In the genomic region with DNA sequence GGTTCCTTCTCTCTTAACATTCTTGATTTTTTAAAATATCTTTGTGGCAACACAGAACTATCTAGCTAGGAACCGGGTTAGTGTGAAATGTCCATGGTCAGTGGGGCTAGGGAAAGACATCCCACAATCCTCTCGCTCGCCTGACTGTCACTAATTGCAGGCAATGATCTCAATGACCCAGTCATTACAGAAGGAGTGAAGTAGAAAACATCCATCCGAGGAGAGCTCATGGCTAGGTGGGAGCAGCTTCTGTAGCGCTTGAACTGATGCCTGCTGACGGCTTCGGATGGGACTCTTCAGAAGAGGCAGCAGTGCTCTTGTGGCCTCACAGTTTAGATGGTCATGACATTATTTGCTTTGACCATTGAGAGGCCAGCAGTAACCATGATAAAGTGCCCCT, we compare ENCODE assay signal across 21 mouse cellular contexts.
"Had no signal": no experiment of that assay in that cellular context is flagged by ENCODE, and none has a peak within 500 bp of the region (broad histone marks: within the 10 kb centered on the region; RNA-seq: fewer than 3 reads in every experiment).

No protein-coding gene starts in this region.

- H3K4me1 ChIP-seq: limb, embryonic 12.5 days had no signal

- DNase-seq: kidney, adult 8-10 months; kidney, postnatal 10 days; kidney, postnatal 36 days; layer of hippocampus, postnatal 36 days; left cerebral cortex, postnatal 4 days; liver, postnatal 0 days; lung, embryonic 14.5 days; thymus, adult 2 months; thymus, postnatal 14 days; thymus, postnatal 4 days had no signal

- H3K9ac ChIP-seq: kidney, embryonic 15.5 days; limb, embryonic 12.5 days; limb, embryonic 15.5 days; liver, embryonic 14.5 days; liver, postnatal 0 days; lung, embryonic 14.5 days; midbrain, embryonic 12.5 days; midbrain, embryonic 15.5 days; neural tube, embryonic 12.5 days; neural tube, embryonic 15.5 days had no signal

- H3K27ac ChIP-seq: kidney, embryonic 15.5 days; limb, embryonic 12.5 days; limb, embryonic 15.5 days; liver, embryonic 14.5 days; macrophage; midbrain, embryonic 12.5 days; midbrain, embryonic 15.5 days; neural tube, embryonic 12.5 days; neural tube, embryonic 15.5 days had no signal

- H3K4me3 ChIP-seq: kidney, embryonic 15.5 days; limb, embryonic 12.5 days; limb, embryonic 15.5 days; midbrain, embryonic 12.5 days; midbrain, embryonic 15.5 days; neural tube, embryonic 12.5 days; neural tube, embryonic 15.5 days had no signal

- H3K36me3 ChIP-seq: midbrain, embryonic 12.5 days; midbrain, embryonic 15.5 days had no signal

- H3K9me3 ChIP-seq: kidney, embryonic 15.5 days; limb, embryonic 12.5 days; limb, embryonic 15.5 days; midbrain, embryonic 12.5 days; midbrain, embryonic 15.5 days; neural tube, embryonic 12.5 days; neural tube, embryonic 15.5 days had no signal

- H3K27me3 ChIP-seq: kidney, embryonic 15.5 days; limb, embryonic 12.5 days; limb, embryonic 15.5 days; midbrain, embryonic 15.5 days; neural tube, embryonic 12.5 days; neural tube, embryonic 15.5 days had no signal

- H3K4me2 ChIP-seq: kidney, embryonic 15.5 days; limb, embryonic 12.5 days; limb, embryonic 15.5 days; liver, embryonic 11.5 days; lung, embryonic 14.5 days; midbrain, embryonic 12.5 days; midbrain, embryonic 15.5 days; neural tube, embryonic 12.5 days; neural tube, embryonic 15.5 days had no signal

- ATAC-seq: liver, postnatal 0 days; lung, postnatal 0 days; midbrain, embryonic 15.5 days had no signal
